Mouse (Mus musculus) MEL (cell line): ENCODE data around the gene Amtn.

Experiments used
- CTCF ChIP-seq, 3 experiments: IDR thresholded peaks in 2 of 3; conservative IDR thresholded peaks in 1 of 3; 2 replicates each; pipeline ENCODE4 v1.5.1; 2011 to 2012; ENCODE audit warnings: low read length in 3 of 3, low read depth in 2 of 3, mild to moderate bottlenecking in 2 of 3, improper control_type of control experiment in 1 of 3, inconsistent platforms in 1 of 3, mixed read lengths in 1 of 3, moderate library complexity in 1 of 3; ENCODE audit not compliant: control insufficient read depth in 1 of 3, insufficient read depth in 1 of 3, poor library complexity in 1 of 3, severe bottlenecking in 1 of 3
- POLR2AphosphoS2 ChIP-seq: IDR thresholded peaks from 2 replicates; pipeline ENCODE4 v1.6.1; 2011; ENCODE audit warnings: low read length, improper control_type of control experiment

- TF ChIP-seq POLR2AphosphoS2 (no peak), CTCF (IDR thresholded peaks at IDR 0.05 in 2 of 3, conservative IDR thresholded peaks at IDR 0.05 in 1 of 3; ENCODE audit: control insufficient read depth in 1 of 3, insufficient read depth in 1 of 3, low read depth in 2 of 3, low read length in 3 of 3, poor library complexity in 1 of 3, severe bottlenecking in 1 of 3) (no peak)
These were observed 5.2 kb upstream of the Amtn start for GRCm38 (mm10) chr5:88370578-88371232.
